Mouse (Mus musculus): ENCODE data around the gene Fmod. TPM values are rescaled to one million over a fixed set of nuclear protein-coding genes. Genes with fewer than 3 reads are reported as not detected.

Fmod gene
- total RNA-seq, 2 experiments from 2014 or later, result 27.5 to 28.4 TPM

GRCm38 (mm10) chr1:134095033-134095612, 58.1 kb downstream of the Fmod start:
- no peak for DNase-seq (ENCODE audit: low spot score in 2 of 2)

GRCm38 (mm10) chr1:134095721-134096120, 58.7 kb downstream of the Fmod start:
- no peak for DNase-seq (ENCODE audit: low spot score in 2 of 2)

DNA sequence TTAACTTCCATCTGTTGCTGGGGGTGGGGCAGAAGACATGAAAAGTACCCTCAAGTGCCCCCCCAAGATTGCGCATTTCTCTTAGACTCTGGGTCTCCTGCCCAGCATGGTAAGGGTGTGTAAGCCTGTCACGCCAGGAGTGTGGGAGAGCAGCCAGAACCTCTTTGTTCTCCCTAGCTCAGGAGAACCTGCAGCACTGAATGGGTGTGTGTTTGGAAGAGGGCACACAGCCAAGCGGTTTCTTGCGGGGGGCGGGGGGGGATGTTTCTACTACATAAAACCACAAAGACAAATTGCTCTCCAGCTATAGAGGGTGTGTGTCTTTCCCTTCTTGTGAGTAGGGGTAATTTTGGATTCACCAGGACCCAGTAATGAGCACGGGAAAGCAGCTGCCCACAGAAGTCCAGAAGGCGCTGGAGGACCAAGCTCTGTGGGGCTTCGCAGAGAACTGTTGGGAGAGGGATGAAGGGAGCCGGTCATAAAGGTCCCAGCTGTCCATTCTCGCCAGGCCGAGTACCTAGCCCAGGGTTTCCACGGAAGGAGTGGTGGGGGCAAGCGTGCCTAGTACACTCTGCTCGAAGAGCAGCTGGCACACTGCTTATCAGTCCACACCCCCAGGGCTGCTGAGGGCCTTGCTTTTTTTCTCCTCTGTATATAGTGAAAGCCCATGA, 59.3 kb downstream of the Fmod start:
- no peak for DNase-seq (ENCODE audit: low spot score in 2 of 2)

DNA sequence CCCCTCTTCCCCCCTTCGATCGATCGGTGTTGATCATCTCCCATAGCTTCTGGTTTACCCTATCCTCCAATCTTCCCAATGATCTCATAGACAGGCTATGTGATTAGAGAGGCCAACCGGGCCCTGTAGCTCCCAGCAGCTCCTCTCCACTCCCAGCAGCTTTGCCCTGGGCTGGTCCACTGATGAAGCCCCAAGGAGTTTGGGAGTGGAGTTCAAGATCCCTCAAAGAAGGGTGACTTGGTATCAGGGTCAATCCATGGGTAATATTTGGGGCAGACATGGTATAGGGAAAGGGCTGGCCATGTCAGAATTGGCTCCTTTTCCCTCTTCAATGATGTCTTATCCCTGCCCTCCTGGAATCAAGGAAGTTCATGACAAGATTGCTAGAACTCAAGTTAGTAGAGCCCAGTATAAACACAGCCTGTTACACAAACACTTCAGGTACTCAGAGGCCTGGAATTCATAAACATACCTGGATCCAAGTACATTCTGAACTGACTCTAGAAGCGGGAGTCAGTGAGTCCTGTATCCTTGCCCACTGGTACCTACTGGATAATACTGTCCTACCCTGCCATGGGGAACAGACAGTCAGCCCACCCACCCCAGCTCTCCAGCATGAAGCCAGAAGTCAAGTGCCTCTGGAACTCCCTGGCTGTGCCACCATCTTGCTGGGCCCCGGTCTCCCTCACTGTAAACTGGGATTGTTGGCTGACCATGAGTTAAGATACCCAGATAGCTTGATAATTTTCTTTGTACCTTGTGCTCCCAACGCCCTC, 60.2 kb downstream of the Fmod start:
- DNase-seq (ENCODE audit: low spot score in 2 of 2), result no peak

Other genes starting within 250 kb of the Fmod start
- 100 to 1,000 TPM; 221 to 267 TPM for gene Atp2b4, start 236.2 kb upstream of the Fmod start, total RNA-seq (2021)
- gene Optc, start 129.3 kb upstream of the Fmod start, total RNA-seq (2021), result 1 to 10 TPM in 1 of 2 experiments, under 1 TPM in 1; 0.75 to 1.6 TPM
- 10 to 100 TPM; 12.1 to 13.1 TPM for gene Prelp, start 115.8 kb upstream of the Fmod start, total RNA-seq (2021)
- gene Btg2, start 41.9 kb downstream of the Fmod start, total RNA-seq (2021), result 10 to 100 TPM; 18.7 to 22.2 TPM
- not detected for gene Chit1, start 74.0 kb downstream of the Fmod start, total RNA-seq (2021)
- gene Chil1, start 144.9 kb downstream of the Fmod start, total RNA-seq (2021), result 10 to 100 TPM; 16.5 to 18.4 TPM
- gene Mybph, start 156.2 kb downstream of the Fmod start, total RNA-seq (2021), result under 1 TPM in 1 of 2 experiments, not detected in 1; 0.19 TPM
- gene Adora1, start 198.2 kb downstream of the Fmod start, total RNA-seq (2021), result 100 to 1,000 TPM; 167 to 172 TPM

All from left cerebral cortex, adult 18-20 months (tissue).